Mouse (Mus musculus) spleen, postnatal 14 days (tissue): ENCODE measurements around the gene Prpf3.
"Not testable (repeated sequence)": the region's sequence is repeated elsewhere in the genome, so short reads cannot be mapped to it uniquely, and the experiment has no call there.

Experiments used
- DNase-seq, 2 experiments: peaks; one replicate each; pipeline ENCODE4 v3.0.0; 2021 to 2022; ENCODE audit warnings: low spot score in 2 of 2

The Prpf3 gene

GRCm38 (mm10) chr3:95855502-95856089 is at the start of gene Prpf3:
Gene Prpf3, minus strand, starts transcription at chr3:95855885.
- DNase-seq, result peak; percentile 90 to 94

GRCm38 (mm10) chr3:95904568-95904967 is 48.9 kb upstream of the Prpf3 start, which contains the start of gene Car14:
Gene Car14, minus strand, starts transcription at chr3:95904691.
- DNase-seq, result no peak

GRCm38 (mm10) chr3:95903753-95904502 is 48.2 kb upstream of the Prpf3 start:
- DNase-seq, result no peak

GRCm38 (mm10) chr3:95902643-95903042 is 47.0 kb upstream of the Prpf3 start:
- no peak for DNase-seq

- no peak for DNase-seq
Observed at GRCm38 (mm10) chr3:95902373-95902625, 46.6 kb upstream of the Prpf3 start.

GRCm38 (mm10) chr3:95901616-95902372 is 46.1 kb upstream of the Prpf3 start:
- DNase-seq, result no peak

GRCm38 (mm10) chr3:95899800-95900524 is 44.3 kb upstream of the Prpf3 start:
- no peak for DNase-seq

- not testable (repeated sequence) for DNase-seq
Observed at GRCm38 (mm10) chr3:95895501-95895900, 39.8 kb upstream of the Prpf3 start.

GRCm38 (mm10) chr3:95894317-95895160 is 38.9 kb upstream of the Prpf3 start:
- no peak for DNase-seq

- peak; percentile 87 to 91 for DNase-seq
Observed at GRCm38 (mm10) chr3:95893606-95894316, 38.1 kb upstream of the Prpf3 start, which contains the start of gene Aph1a. Gene Aph1a, plus strand, starts transcription at chr3:95893969.

GRCm38 (mm10) chr3:95893126-95893525 is 37.4 kb upstream of the Prpf3 start:
- no peak for DNase-seq

GRCm38 (mm10) chr3:95892066-95893052 is 36.7 kb upstream of the Prpf3 start:
- no peak for DNase-seq

- peak; percentile 26 to 39 for DNase-seq
Observed at GRCm38 (mm10) chr3:95891211-95892065, 35.8 kb upstream of the Prpf3 start, which contains the start of gene BC028528. Gene BC028528, minus strand, starts transcription at chr3:95892005.

GRCm38 (mm10) chr3:95889664-95890063 is 34.0 kb upstream of the Prpf3 start:
- no peak for DNase-seq

- no peak for DNase-seq
Observed at GRCm38 (mm10) chr3:95887596-95887995, 31.9 kb upstream of the Prpf3 start.

GRCm38 (mm10) chr3:95884400-95884799 is 28.7 kb upstream of the Prpf3 start:
- no peak for DNase-seq

- DNase-seq, result peak in 1 of 2 experiments; percentile 56
Observed at GRCm38 (mm10) chr3:95882816-95883425, 27.2 kb upstream of the Prpf3 start.
